Mouse (Mus musculus) spleen, embryonic (tissue): ENCODE measurements around the gene Kcnk10.
"Not testable (repeated sequence)": the region's sequence is repeated elsewhere in the genome, so short reads cannot be mapped to it uniquely, and the experiment has no call there.

Experiments used
- CTCF ChIA-PET: fragments of 350-600 bp; sonication (Branson Sonifier 250); formaldehyde crosslinking; loops from one replicate; lab custom pipeline; 2022; lab: Charles Lee

Kcnk10 gene

DNA sequence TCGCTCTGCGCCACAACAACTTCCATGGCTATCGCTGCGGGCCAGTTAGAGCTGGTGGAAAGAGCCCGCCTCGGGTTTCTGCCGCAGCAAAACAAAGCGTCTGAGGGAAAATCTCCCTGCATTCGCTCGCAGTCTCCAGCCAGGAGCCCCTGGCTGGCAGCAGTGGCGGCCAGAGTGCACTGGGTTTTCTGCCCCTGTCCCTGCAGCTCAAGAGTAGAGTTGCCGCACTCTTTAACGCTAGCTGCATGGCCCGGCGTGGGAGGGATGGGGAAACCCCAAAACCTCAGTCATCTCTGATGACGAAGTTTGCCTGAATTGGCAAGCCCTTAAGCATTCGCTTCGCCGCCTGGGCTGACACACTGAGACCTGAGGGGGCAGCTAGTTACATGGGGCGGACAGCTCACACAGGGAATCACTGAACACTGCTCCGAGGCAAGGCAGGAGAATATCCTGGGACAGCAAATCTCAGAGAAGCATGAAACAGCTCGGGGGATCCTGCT lies at the start of gene Kcnk10:
Gene Kcnk10, minus strand, starts transcription at position 450 of the 500 bp plus-strand sequence.
- CTCF ChIA-PET, result interaction anchor here (0.6 kb wide), 1 partner anchor 53 kb away, joined by 4 read pairs; no protein-coding TSS in a partner anchor

DNA sequence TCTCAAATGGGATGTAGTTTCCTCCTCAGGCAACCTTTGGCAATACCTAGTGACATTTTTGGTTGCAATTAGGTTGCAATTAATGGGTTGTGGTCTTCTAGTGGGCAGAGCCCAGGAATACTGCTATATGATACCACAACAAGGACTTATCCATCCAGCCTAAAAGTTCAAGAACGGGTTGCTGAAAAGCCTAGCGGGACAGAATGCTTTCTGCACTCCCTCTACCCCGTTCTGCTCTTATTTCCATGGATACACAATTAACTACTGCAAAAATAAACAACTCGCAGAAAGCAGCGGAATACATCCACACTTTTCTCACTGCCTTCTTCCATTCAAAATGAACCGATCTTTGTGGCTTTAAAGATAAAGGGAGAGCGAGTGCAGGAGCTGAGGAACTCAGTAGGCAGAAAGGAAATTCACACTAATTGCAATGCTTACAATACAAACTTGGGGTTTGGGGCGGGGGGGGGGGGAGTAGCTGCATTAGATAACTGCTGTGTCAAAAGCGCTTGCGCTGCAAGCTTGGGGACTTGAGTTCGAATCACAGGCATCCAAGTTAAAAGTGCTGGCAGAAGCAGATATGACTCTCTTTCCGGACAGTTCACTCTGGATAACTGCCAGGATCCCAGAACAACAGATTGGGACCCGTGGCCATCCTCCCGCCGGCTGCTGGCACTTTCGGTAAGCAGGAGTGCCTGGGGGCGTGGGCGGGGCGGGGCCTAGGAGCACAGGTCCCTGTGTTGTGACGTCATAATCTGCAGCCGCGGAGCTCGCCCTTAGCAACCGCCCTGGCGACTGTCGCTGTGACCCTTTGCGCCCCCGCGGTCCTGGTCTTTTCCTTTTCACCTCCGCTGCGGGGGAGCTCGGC lies 49.5 kb upstream of the Kcnk10 start, which contains the start of gene Spata7:
Gene Spata7, plus strand, starts transcription at position 766 of the 868 bp plus-strand sequence.
- CTCF ChIA-PET, result no interaction called here

- CTCF ChIA-PET, result not testable (repeated sequence)
Measured at GRCm38 (mm10) chr12:98623266-98623665, 45.2 kb upstream of the Kcnk10 start.

GRCm38 (mm10) chr12:98620922-98621321 lies 42.8 kb upstream of the Kcnk10 start:
- CTCF ChIA-PET, result not testable (repeated sequence)

DNA sequence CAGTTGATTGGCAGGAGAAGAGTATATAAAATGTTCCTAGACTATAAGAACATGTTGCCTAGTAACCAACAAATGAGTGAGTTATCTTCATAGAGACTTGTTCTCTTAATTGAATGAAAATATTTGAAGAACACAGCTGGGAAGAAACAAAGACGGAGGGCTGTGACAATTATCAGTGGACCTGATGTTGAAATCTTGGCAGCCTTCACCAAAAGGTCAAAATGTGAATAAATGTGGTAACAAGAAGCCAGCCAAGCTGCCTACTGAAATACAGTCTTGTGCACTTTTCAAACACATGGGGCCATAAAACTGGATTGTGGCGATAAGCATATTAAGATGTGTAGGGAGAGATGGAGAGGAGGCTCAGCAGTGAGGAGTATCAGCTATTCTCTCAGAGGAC lies 41.4 kb upstream of the Kcnk10 start:
- CTCF ChIA-PET, result no interaction called here

DNA sequence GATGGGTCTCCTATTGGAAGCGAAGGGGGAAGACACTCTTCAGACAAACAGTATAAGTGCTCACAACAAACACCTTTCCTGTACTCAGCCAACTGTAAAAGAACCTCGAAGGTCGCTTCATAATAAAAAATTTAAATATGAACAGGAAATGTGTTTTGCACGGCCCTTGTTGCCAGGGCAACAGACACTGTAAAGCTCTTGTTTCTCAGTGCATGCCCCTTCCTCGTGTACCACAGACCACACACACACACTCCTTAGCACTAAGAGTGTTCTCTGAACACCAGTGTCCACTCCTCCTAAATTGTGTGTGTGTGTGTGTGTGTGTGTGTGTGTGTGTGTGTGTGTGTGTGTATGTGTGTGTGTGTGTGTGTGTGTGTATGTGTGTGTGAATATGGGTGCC lies 37.6 kb upstream of the Kcnk10 start:
- CTCF ChIA-PET, result no interaction called here

GRCm38 (mm10) chr12:98614910-98615508 lies 36.9 kb upstream of the Kcnk10 start:
- CTCF ChIA-PET, result no interaction called here

- CTCF ChIA-PET, result no interaction called here
Measured at GRCm38 (mm10) chr12:98610341-98610740, 32.2 kb upstream of the Kcnk10 start.

DNA sequence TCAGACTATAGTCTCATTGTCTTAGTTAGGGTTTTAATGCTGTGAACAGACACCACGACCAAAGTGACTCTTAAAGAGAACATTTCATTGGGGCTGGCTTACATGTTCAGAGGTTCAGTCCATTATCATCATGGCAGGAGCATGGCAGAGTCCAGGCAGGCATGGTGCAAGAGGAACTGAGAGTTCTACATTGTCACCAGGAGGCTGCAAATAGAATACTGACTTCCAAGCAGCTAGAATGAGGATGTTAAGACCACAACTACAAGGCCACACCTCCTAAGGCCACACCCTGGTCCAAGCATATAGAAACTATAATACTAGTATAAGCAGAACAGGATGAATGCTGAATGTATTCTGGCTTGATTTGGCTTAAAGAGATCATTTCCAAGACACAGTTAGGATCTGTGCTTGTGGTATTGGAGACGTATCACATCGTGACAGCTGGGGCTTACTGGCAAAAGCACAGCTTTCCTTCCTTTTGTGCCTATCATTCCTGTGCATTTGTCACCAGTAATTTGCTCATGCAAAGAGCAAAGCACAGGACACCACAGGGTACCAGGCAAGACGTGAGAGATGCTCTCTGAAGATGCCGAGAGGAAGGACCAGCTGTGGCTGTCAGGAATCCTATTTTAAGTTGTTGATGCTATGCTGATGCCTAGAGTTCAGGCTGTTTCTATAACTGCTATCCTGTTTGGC lies 28.6 kb upstream of the Kcnk10 start:
- CTCF ChIA-PET, result no interaction called here

GRCm38 (mm10) chr12:98605264-98605663 lies 27.2 kb upstream of the Kcnk10 start:
- CTCF ChIA-PET, result no interaction called here

DNA sequence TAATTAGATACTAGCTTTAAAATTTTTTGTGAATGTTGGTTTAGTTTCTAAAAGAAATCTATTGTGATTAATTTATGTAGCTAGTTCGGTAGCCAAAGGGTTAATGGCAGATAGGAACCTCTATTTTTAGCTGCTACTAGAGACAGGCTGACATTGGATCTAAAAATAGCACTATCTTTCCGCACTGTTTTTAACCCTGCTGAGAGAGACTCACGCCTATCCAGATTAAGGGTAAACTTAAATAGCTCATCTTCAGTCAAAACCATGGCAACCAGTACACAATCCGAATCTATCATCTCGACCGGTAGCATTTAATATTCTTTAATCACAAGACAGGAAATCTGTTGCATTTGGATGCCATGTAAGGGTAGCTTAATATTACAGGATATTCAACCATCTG lies 24.0 kb upstream of the Kcnk10 start:
- CTCF ChIA-PET, result no interaction called here

GRCm38 (mm10) chr12:98600861-98601260 lies 22.8 kb upstream of the Kcnk10 start:
- CTCF ChIA-PET, result no interaction called here

- CTCF ChIA-PET, result no interaction called here
Measured at GRCm38 (mm10) chr12:98591016-98591415, 12.9 kb upstream of the Kcnk10 start.

DNA sequence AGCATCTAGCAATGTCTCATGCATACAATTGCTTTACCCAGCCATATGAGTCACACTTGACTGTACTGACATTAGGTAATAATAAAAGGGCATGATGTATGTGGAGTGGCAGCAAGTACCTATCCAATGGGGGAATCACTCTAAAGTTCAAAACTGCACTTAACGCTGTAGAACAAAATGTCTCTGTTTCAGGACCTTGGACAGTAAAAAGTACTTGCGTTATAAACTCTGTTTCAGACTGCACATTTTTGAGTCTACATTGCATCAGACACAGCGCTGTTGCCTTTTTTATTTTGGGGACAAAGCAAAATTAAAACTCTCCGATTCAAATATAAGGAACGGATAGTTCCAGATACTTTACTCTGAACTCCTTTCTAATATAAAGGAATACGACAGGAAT lies 10.5 kb upstream of the Kcnk10 start:
- CTCF ChIA-PET, result no interaction called here

- CTCF ChIA-PET, result no interaction called here
Measured at GRCm38 (mm10) chr12:98585302-98585701, 7.2 kb upstream of the Kcnk10 start.

- CTCF ChIA-PET, result no interaction called here
Measured at GRCm38 (mm10) chr12:98575942-98576550, 2.1 kb downstream of the Kcnk10 start.

GRCm38 (mm10) chr12:98575195-98575887 lies 2.8 kb downstream of the Kcnk10 start:
- CTCF ChIA-PET, result no interaction called here

- CTCF ChIA-PET, result no interaction called here
Measured at GRCm38 (mm10) chr12:98574353-98575194, 3.5 kb downstream of the Kcnk10 start.

DNA sequence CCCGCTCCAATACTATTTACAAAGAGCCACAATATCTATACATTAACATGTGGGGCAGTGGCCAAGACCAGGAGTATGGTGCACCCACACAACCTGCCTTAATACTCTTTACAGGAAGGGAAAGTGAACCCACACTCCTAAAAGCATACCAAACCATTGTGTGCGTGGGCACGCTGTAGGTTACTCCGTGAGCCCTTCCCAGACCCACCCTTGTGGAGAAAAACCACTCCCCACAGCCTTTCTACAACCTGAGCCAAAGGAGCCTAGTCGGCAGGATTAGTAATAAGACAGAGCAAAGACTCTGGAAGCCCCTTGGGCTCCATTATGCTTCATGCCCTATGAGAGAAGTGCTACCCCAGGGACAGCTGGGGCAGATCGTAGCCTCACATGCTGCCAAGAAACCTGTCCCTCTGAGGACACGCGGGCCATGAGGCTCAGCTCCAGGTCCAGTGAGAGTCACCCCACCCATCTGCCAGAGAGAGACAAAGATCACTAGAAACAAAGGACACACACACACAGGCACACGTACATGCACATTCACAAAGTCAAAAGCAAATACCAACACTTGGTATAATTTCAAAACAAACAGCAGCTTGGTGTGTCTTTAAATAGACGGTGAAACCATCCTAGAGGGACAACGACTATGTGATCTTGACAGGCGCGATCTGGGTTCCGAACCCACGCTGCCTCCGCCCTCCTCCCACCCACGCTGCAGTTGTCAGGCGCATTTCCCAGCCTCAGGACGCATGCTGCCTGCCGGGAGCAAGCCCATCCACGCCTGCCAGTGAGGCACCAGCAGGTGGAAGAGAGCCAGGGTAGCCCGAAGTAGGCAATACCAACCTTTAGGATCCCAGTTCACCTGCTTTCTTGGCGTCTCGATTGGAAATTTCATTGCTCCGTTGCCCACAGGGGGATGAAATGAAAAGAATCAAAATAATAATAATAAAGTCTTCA lies 4.5 kb downstream of the Kcnk10 start:
- CTCF ChIA-PET, result no interaction called here
